Mouse (Mus musculus): ENCODE results near the gene Ralgapa2.

- TF ChIP-seq CTCF (IDR thresholded peaks at IDR 0.05; ENCODE audit: borderline replicate concordance, extremely low read depth, insufficient read depth, insufficient read length) = no peak
- TF ChIP-seq POLR2A (IDR thresholded peaks at IDR 0.05; ENCODE audit: borderline replicate concordance, extremely low read depth, insufficient read depth, insufficient read length, poor library complexity, severe bottlenecking) = no peak
Observed at GRCm38 (mm10) chr2:146309413-146309812, 202.7 kb downstream of the Ralgapa2 start.
